Mouse (Mus musculus) forebrain, embryonic 14.5 days (tissue): ENCODE data around the gene Prss32. TPM values are rescaled to one million over a fixed set of nuclear protein-coding genes. Genes with fewer than 3 reads are reported as not detected.

Source experiments
- ATAC-seq: fragments of 200-750 bp; cut with Nextera tagmentation; 2 replicates; pipeline ENCODE4 v1.8.0; 2017; ENCODE audit warnings: mild to moderate bottlenecking, moderate library complexity
- DNase-seq: peaks from one replicate; pipeline ENCODE4 v3.0.0-alpha.2; 2015; ENCODE audit warnings: low spot score
- H3K27ac ChIP-seq: fragments of 300-500 bp; sonication (generic); 2 replicates; pipeline ENCODE4 v1.5.1; 2014; ENCODE audit warnings: low read depth, mild to moderate bottlenecking, control low read depth, low read length, moderate library complexity
- H3K27me3 ChIP-seq: fragments of 300-500 bp; sonication (generic); replicated peaks from 2 replicates; pipeline ENCODE4 v1.6.1; 2014; ENCODE audit warnings: low read length, control low read depth, mixed read lengths; ENCODE audit not compliant: control insufficient read depth, insufficient read depth
- H3K36me3 ChIP-seq: fragments of 300-500 bp; sonication (generic); 2 replicates; pipeline ENCODE4 v1.6.1; 2014; ENCODE audit warnings: low read length, control low read depth; ENCODE audit not compliant: control insufficient read depth, insufficient read depth
- H3K4me1 ChIP-seq: fragments of 300-500 bp; sonication (generic); 2 replicates; pipeline ENCODE4 v1.6.1; 2014; ENCODE audit warnings: antibody characterized with exemption, low read length, control low read depth; ENCODE audit not compliant: control insufficient read depth, insufficient read depth
- H3K4me2 ChIP-seq: fragments of 300-500 bp; sonication (generic); 2 replicates; pipeline ENCODE4 v1.6.1; 2014; ENCODE audit warnings: mild to moderate bottlenecking, control low read depth, low read length
- H3K4me3 ChIP-seq: fragments of 300-500 bp; sonication (generic); 2 replicates; pipeline ENCODE4 v1.5.1; 2014; ENCODE audit warnings: low read depth, low read length, control low read depth
- H3K9ac ChIP-seq: fragments of 300-500 bp; sonication (generic); 2 replicates; pipeline ENCODE4 v1.6.1; 2014; ENCODE audit warnings: mild to moderate bottlenecking, low read length, control low read depth, moderate library complexity
- H3K9me3 ChIP-seq: fragments of 300-500 bp; sonication (generic); replicated peaks from 2 replicates; pipeline ENCODE4 v1.6.1; 2016; ENCODE audit warnings: low read length, control low read depth, mixed read lengths; ENCODE audit not compliant: control insufficient read depth
- WGBS: fragments of 180-500 bp; shearing (Covaris S2); extraction: QIAGEN DNeasy Blood & Tissue Kit; methylation state at CpG from one replicate; pipeline ENCODE4 v1.1.7; 2014; 5-methylcytosine and 5-hydroxymethylcytosine counted together
- polyA plus RNA-seq: library from polyadenylated mRNA; unstranded; fragments of >200 nt; fragmentation: Nextera tagmentation; extraction: Ambion mirVana; gene quantifications from 2 replicates; pipeline ENCODE4 v1.2.1, GENCODE M21; 2014

Gene Prss32
- polyA plus RNA-seq, 1 experiment from 2014 or later, result not detected

GRCm38 (mm10) chr17:23853292-23853691, 9.6 kb downstream of the Prss32 start:
- H3K4me2 ChIP-seq, result no peak overlapping the region
- no peaks in the 10 kb centered on the region for H3K27me3 ChIP-seq
- DNase-seq, result peak; percentile 58
- no peak for ATAC-seq
- H3K4me3 ChIP-seq, result no peak overlapping the region
- 43% methylated on average over 5 of the region's 5 CpGs for WGBS
- H3K9me3 ChIP-seq, result no peaks in the 10 kb centered on the region
- no peak overlapping the region for H3K9ac ChIP-seq
- no peaks in the 10 kb centered on the region for H3K4me1 ChIP-seq
- no peak overlapping the region for H3K27ac ChIP-seq
- no peaks in the 10 kb centered on the region for H3K36me3 ChIP-seq

- WGBS, result 92% methylated on average over 10 of the region's 10 CpGs
These were observed 10.6 kb downstream of the Prss32 start for GRCm38 (mm10) chr17:23854229-23854765.

GRCm38 (mm10) chr17:23857193-23857592, 13.5 kb downstream of the Prss32 start:
- 81% methylated on average over 6 of the region's 6 CpGs for WGBS
- H3K27ac ChIP-seq, result no peak overlapping the region

More at GRCm38 (mm10) chr17:23854229-23854765, 10.6 kb downstream of the Prss32 start:
- no peaks in the 10 kb centered on the region for H3K36me3 ChIP-seq
- ATAC-seq (no peak), DNase-seq (no peak)
- no peak overlapping the region for H3K4me2 ChIP-seq
- H3K4me1 ChIP-seq, result no peaks in the 10 kb centered on the region
- H3K9me3 ChIP-seq, result no peaks in the 10 kb centered on the region
- no peak overlapping the region for H3K9ac ChIP-seq
- H3K27me3 ChIP-seq, result no peaks in the 10 kb centered on the region
- H3K4me3 ChIP-seq, result no peak overlapping the region
- no peak overlapping the region for H3K27ac ChIP-seq

GRCm38 (mm10) chr17:23857913-23858312, 14.3 kb downstream of the Prss32 start:
- ATAC-seq (no peak), DNase-seq (no peak)
- H3K4me1 ChIP-seq, result no peaks in the 10 kb centered on the region
- no peak overlapping the region for H3K4me2 ChIP-seq
- no peak overlapping the region for H3K9ac ChIP-seq
- no peaks in the 10 kb centered on the region for H3K27me3 ChIP-seq
- no peak overlapping the region for H3K27ac ChIP-seq
- H3K36me3 ChIP-seq, result no peaks in the 10 kb centered on the region
- H3K9me3 ChIP-seq, result no peaks in the 10 kb centered on the region
- H3K4me3 ChIP-seq, result no peak overlapping the region
- 88% methylated on average over 2 of the region's 2 CpGs for WGBS

More at GRCm38 (mm10) chr17:23857193-23857592, 13.5 kb downstream of the Prss32 start:
- ATAC-seq (no peak), DNase-seq (no peak)
- Histone ChIP-seq H3K9ac (no peak overlapping the region), H3K36me3 (no peaks in the 10 kb centered on the region), H3K4me1 (no peaks in the 10 kb centered on the region), H3K4me3 (no peak overlapping the region), H3K4me2 (no peak overlapping the region), H3K27me3 (no peaks in the 10 kb centered on the region), H3K9me3 (no peaks in the 10 kb centered on the region)

GRCm38 (mm10) chr17:23862926-23863325, 19.3 kb downstream of the Prss32 start:
- 79% methylated on average over 4 of the region's 4 CpGs for WGBS

GRCm38 (mm10) chr17:23867756-23868155, 24.1 kb downstream of the Prss32 start, which contains the start of gene Prss21:
TSS of gene Prss21 (plus strand) at chr17:23868056.
- WGBS, result 88% methylated on average over 15 of the region's 15 CpGs
- H3K4me3 ChIP-seq, result no peak within 1 kb of the TSS

More at GRCm38 (mm10) chr17:23862926-23863325, 19.3 kb downstream of the Prss32 start:
- Histone ChIP-seq H3K4me1 (no peaks in the 10 kb centered on the region), H3K9ac (no peak overlapping the region), H3K9me3 (no peaks in the 10 kb centered on the region), H3K27me3 (no peaks in the 10 kb centered on the region), H3K4me3 (no peak overlapping the region), H3K4me2 (no peak overlapping the region), H3K36me3 (no peaks in the 10 kb centered on the region), H3K27ac (no peak overlapping the region)
- ATAC-seq (no peak), DNase-seq (no peak)

GRCm38 (mm10) chr17:23868513-23868912, 24.9 kb downstream of the Prss32 start:
- no peak for DNase-seq
- H3K36me3 ChIP-seq, result no peaks in the 10 kb centered on the region
- no peak for ATAC-seq
- no peaks in the 10 kb centered on the region for H3K27me3 ChIP-seq
- H3K4me2 ChIP-seq, result no peak overlapping the region
- H3K4me3 ChIP-seq, result no peak overlapping the region
- H3K27ac ChIP-seq, result no peak overlapping the region
- no peaks in the 10 kb centered on the region for H3K9me3 ChIP-seq
- 90% methylated on average over 11 of the region's 11 CpGs for WGBS
- H3K9ac ChIP-seq, result no peak overlapping the region
- no peaks in the 10 kb centered on the region for H3K4me1 ChIP-seq

More at GRCm38 (mm10) chr17:23867756-23868155, 24.1 kb downstream of the Prss32 start, which contains the start of gene Prss21:
- ATAC-seq, result no peak
- no peaks in the 10 kb centered on the region for H3K9me3 ChIP-seq
- no peaks in the 10 kb centered on the region for H3K4me1 ChIP-seq
- H3K9ac ChIP-seq, result no peak within 1 kb of the TSS
- no peak within 1 kb of the TSS for H3K27ac ChIP-seq
- no peak for DNase-seq
- no peak within 1 kb of the TSS for H3K4me2 ChIP-seq
- H3K27me3 ChIP-seq, result no peaks in the 10 kb centered on the region
- H3K36me3 ChIP-seq, result no peaks in the 10 kb centered on the region

- 50% methylated on average over 8 of the region's 8 CpGs for WGBS
- Histone ChIP-seq H3K4me2 (no peak overlapping the region), H3K4me1 (no peaks in the 10 kb centered on the region), H3K4me3 (no peak overlapping the region), H3K27me3 (no peaks in the 10 kb centered on the region), H3K27ac (no peak overlapping the region), H3K9ac (no peak overlapping the region), H3K9me3 (no peaks in the 10 kb centered on the region), H3K36me3 (no peaks in the 10 kb centered on the region)
- peak; percentile 67 for DNase-seq
- 0 out of 2 replicates have a peak, but pooled peaks have one; percentile 29 for ATAC-seq
These were observed 30.5 kb downstream of the Prss32 start for GRCm38 (mm10) chr17:23873884-23874856.
